ENCODE assay signal across 8 mouse cellular contexts in genomic region chr13:49215504-49216219, GRCm38 (mm10). TPM values are rescaled to one million over a fixed set of nuclear protein-coding genes. Genes with fewer than 3 reads are reported as not detected.
DNase-seq lines count a peak whose midpoint lies in the region; ATAC-seq and TF ChIP-seq lines count a peak whose summit lies in the region.

Card19 (minus strand) TSS chr13:49216037.

- peaks cover 35% of the 10 kb centered on the region for H3K4me1 ChIP-seq in embryonic facial prominence, embryonic 14.5 days (ENCODE audit: control insufficient read depth, insufficient read depth, low read length)
- H3K4me1 ChIP-seq in heart, adult 2 months (ENCODE audit: control insufficient read depth, insufficient read depth, low read length) = peaks cover 18% of the 10 kb centered on the region
- H3K4me1 ChIP-seq in limb, embryonic 13.5 days = peaks cover 37% of the 10 kb centered on the region
- H3K4me1 ChIP-seq in midbrain, embryonic 16.5 days (ENCODE audit: control insufficient read depth, insufficient read depth, low read length) = peaks cover 24% of the 10 kb centered on the region

- H3K9ac ChIP-seq in embryonic facial prominence, embryonic 14.5 days (ENCODE audit: low read depth, low read length) = peak within 1 kb of the TSS; percentile 87
- H3K9ac ChIP-seq in heart, adult 2 months (ENCODE audit: low read depth, low read length) = peak within 1 kb of the TSS; percentile 81
- peak within 1 kb of the TSS; percentile 86 for H3K9ac ChIP-seq in limb, embryonic 13.5 days
- peak within 1 kb of the TSS; percentile 69 for H3K9ac ChIP-seq in midbrain, embryonic 16.5 days (ENCODE audit: low read depth, low read length)

- peak within 1 kb of the TSS; percentile 78 for H3K27ac ChIP-seq in embryonic facial prominence, embryonic 14.5 days (replicated peaks; ENCODE audit: low read depth, low read length)
- H3K27ac ChIP-seq in heart, adult 2 months = peak within 1 kb of the TSS; percentile 97
- H3K27ac ChIP-seq in limb, embryonic 13.5 days = peak within 1 kb of the TSS; percentile 66
- H3K27ac ChIP-seq in midbrain, embryonic 16.5 days (ENCODE audit: low read length) = no peak within 1 kb of the TSS

- peak within 1 kb of the TSS; percentile 87 for H3K4me2 ChIP-seq in embryonic facial prominence, embryonic 14.5 days (ENCODE audit: low read depth, low read length)
- peak within 1 kb of the TSS; percentile 81 for H3K4me2 ChIP-seq in limb, embryonic 13.5 days (replicated peaks)
- peak within 1 kb of the TSS; percentile 87 for H3K4me2 ChIP-seq in midbrain, embryonic 16.5 days (ENCODE audit: low read length)

- DNase-seq in 3T3-L1 (ENCODE audit: low read depth, low spot score) = peak; percentile 95
- DNase-seq in adrenal gland, postnatal 4 days (ENCODE audit: low spot score in 2 of 2) = peak; percentile 77 to 92
- peak; percentile 98 for DNase-seq in embryonic facial prominence, embryonic 14.5 days (ENCODE audit: low spot score)
- peak; percentile 98 for DNase-seq in heart, adult 2 months
- peak; percentile 96 for DNase-seq in kidney, adult 8-10 months
- peak; percentile 90 to 98 for DNase-seq in spleen, postnatal 10 days (ENCODE audit: low spot score in 2 of 2)

- under 1% methylated on average over 26 of the region's 78 CpGs for WGBS in embryonic facial prominence, embryonic 14.5 days
- under 1% methylated on average over 78 of the region's 78 CpGs for WGBS in heart, adult 2 months
- under 1% methylated on average over 72 of the region's 78 CpGs for WGBS in limb, embryonic 13.5 days
- under 1% methylated on average over 76 of the region's 78 CpGs for WGBS in midbrain, embryonic 16.5 days

- peaks cover 2% of the 10 kb centered on the region; the same call in 1 of the 2 replicates for H3K79me2 ChIP-seq in heart, adult 2 months (replicated peaks; ENCODE audit: control insufficient read depth, insufficient read depth, low read length)

- intact Hi-C loops in heart, adult 2 months (cut with DNase I) = loop anchor here (5.0 to 10.0 kb wide), 2 partner anchors 169 to 437 kb away; partner anchors contain the start of genes Cenpp and Nol8

- 0 out of 2 replicates have a peak, but pooled peaks have one; percentile 4 for TF ChIP-seq EP300 in heart, adult 2 months (IDR thresholded peaks at IDR 0.05; ENCODE audit: insufficient read depth, low read depth, low read length)

- ATAC-seq in embryonic facial prominence, embryonic 14.5 days (ENCODE audit: low read depth) = peak; percentile 91
- ATAC-seq in limb, embryonic 13.5 days (ENCODE audit: low FRiP score, low read depth) = peak; percentile 90
- ATAC-seq in midbrain, embryonic 16.5 days = peak; percentile 81

- peak within 1 kb of the TSS; percentile 92 for H3K4me3 ChIP-seq in embryonic facial prominence, embryonic 14.5 days (ENCODE audit: low read depth, low read length)
- H3K4me3 ChIP-seq in heart, adult 2 months = peak within 1 kb of the TSS; percentile 87
- peak within 1 kb of the TSS; percentile 82 for H3K4me3 ChIP-seq in limb, embryonic 13.5 days
- H3K4me3 ChIP-seq in midbrain, embryonic 16.5 days (ENCODE audit: low read depth, low read length) = peak within 1 kb of the TSS; percentile 76

- no peaks in the 10 kb centered on the region for H3K36me3 ChIP-seq in embryonic facial prominence, embryonic 14.5 days (ENCODE audit: control insufficient read depth, insufficient read depth, low read length)
- H3K36me3 ChIP-seq in heart, adult 2 months (ENCODE audit: control insufficient read depth, insufficient read depth, low read length) = no peaks in the 10 kb centered on the region
- no peaks in the 10 kb centered on the region for H3K36me3 ChIP-seq in limb, embryonic 13.5 days
- no peaks in the 10 kb centered on the region for H3K36me3 ChIP-seq in midbrain, embryonic 16.5 days (ENCODE audit: control insufficient read depth, insufficient read depth, low read length)

- TF ChIP-seq POLR2A in heart, adult 2 months (IDR thresholded peaks at IDR 0.05; ENCODE audit: insufficient read depth, low read depth, low read length) = peak; percentile 81; the same call in 1 of the 2 replicates

- no peaks in the 10 kb centered on the region for H3K27me3 ChIP-seq in embryonic facial prominence, embryonic 14.5 days (replicated peaks; ENCODE audit: control insufficient read depth, insufficient read depth, low read length)
- no peaks in the 10 kb centered on the region for H3K27me3 ChIP-seq in heart, adult 2 months (ENCODE audit: control insufficient read depth, insufficient read depth, low read length)
- no peaks in the 10 kb centered on the region for H3K27me3 ChIP-seq in limb, embryonic 13.5 days
- H3K27me3 ChIP-seq in midbrain, embryonic 16.5 days (ENCODE audit: control insufficient read depth, insufficient read depth, low read depth, low read length) = 0 out of 2 replicates have a peak, but pooled peaks cover 4% of the 10 kb centered on the region

- H3K9me3 ChIP-seq in embryonic facial prominence, embryonic 14.5 days (ENCODE audit: control insufficient read depth, low read length) = no peaks in the 10 kb centered on the region
- no peaks in the 10 kb centered on the region for H3K9me3 ChIP-seq in limb, embryonic 13.5 days
- H3K9me3 ChIP-seq in midbrain, embryonic 16.5 days (replicated peaks; ENCODE audit: control insufficient read depth, low read length, poor library complexity, severe bottlenecking) = no peaks in the 10 kb centered on the region

- no peak for TF ChIP-seq CTCF in heart, adult 2 months (IDR thresholded peaks at IDR 0.05)

RNA-seq across cellular contexts. Expression of gene Card19, which starts in this region (rescaled TPM):
- total RNA-seq in adrenal gland, postnatal 4 days (2021) = 10 to 100 TPM; 48.9 to 62.7 TPM
- polyA plus RNA-seq in embryonic facial prominence, embryonic 14.5 days (2014; fragmentation: Nextera tagmentation; extraction: Ambion mirVana) = 65.1 and 68.7 TPM in 2 replicates
- total RNA-seq in heart, adult 2 months (2021) = 100 to 1,000 TPM; 138 to 184 TPM
- polyA plus RNA-seq in heart, adult 2 months (2012; rRNA removed) = 179 and 234 TPM in 2 replicates
- polyA plus RNA-seq in limb, embryonic 13.5 days (2015; fragmentation: Nextera tagmentation; extraction: Ambion mirVana) = 58.0 and 64.7 TPM in 2 replicates
- polyA plus RNA-seq in midbrain, embryonic 16.5 days (2015; fragmentation: Nextera tagmentation; extraction: Ambion mirVana) = 26.5 and 27.6 TPM in 2 replicates
